20 mouse cellular contexts compared by ENCODE assay signal in genomic region chr2:139628731-139629130, GRCm38 (mm10). TPM values are rescaled to one million over a fixed set of nuclear protein-coding genes. Genes with fewer than 3 reads are reported as not detected.
DNase-seq lines count a peak whose midpoint lies in the region; ATAC-seq and TF ChIP-seq lines count a peak whose summit lies in the region.
"Had no signal": no experiment of that assay in that cellular context is flagged by ENCODE, and none has a peak within 500 bp of the region (broad histone marks: within the 10 kb centered on the region; RNA-seq: fewer than 3 reads in every experiment).

No protein-coding gene starts in this region.

- TF ChIP-seq EP300 in CH12.LX (IDR thresholded peaks at IDR 0.05; ENCODE audit: low read length): no peak

- no peak for DNase-seq in limb, embryonic 10.5 days (ENCODE audit: low spot score)
- no peak for DNase-seq in CH12.LX (ENCODE audit: extremely low read depth)
- no peak for DNase-seq in left cerebral cortex, adult 9 months (ENCODE audit: low spot score in 2 of 2)
- no peak for DNase-seq in heart, postnatal 10 days
- DNase-seq: adrenal gland, postnatal 14 days; cerebellum, adult 2 months; cerebellum, postnatal 10 days; embryo, embryonic 11 days; gastrocnemius, postnatal 14 days; heart, adult 2 months; heart, postnatal 36 days had no signal

- intact Hi-C loops in heart, postnatal 10 days (cut with DNase I): no loop called here

- no peak overlapping the region for H3K4me3 ChIP-seq in limb, embryonic 13.5 days
- no peak overlapping the region for H3K4me3 ChIP-seq in limb, embryonic 10.5 days
- H3K4me3 ChIP-seq in CH12.LX (replicated peaks in 1 of 3; ENCODE audit: low read depth in 2 of 3, low read length in 2 of 3, poor library complexity in 1 of 3) (peak overlapping the region in 1 of 3 experiments; percentile 41), myocyte (no peak overlapping the region)
- H3K4me3 ChIP-seq in bone marrow macrophage, adult 2 months (ENCODE audit: insufficient read depth, low read length): 0 out of 2 replicates have a peak overlapping the region, but pooled peaks have one; percentile 17
- H3K4me3 ChIP-seq: embryonic facial prominence, embryonic 15.5 days; erythroblast, embryonic 14.5 days; forebrain, embryonic 15.5 days; heart, adult 2 months; hindbrain, embryonic 15.5 days had no signal

- no peak for TF ChIP-seq CTCF in CH12.LX (conservative IDR thresholded peaks at IDR 0.05 in 1 of 2, IDR thresholded peaks at IDR 0.05 in 1 of 2; ENCODE audit: low read depth in 2 of 2, low read length in 2 of 2)
- no peak for TF ChIP-seq CTCF in bone marrow macrophage, adult 2 months (IDR thresholded peaks at IDR 0.05; ENCODE audit: low read depth, low read length)

- H3K9me3 ChIP-seq in limb, embryonic 13.5 days: no peaks in the 10 kb centered on the region
- no peaks in the 10 kb centered on the region for H3K9me3 ChIP-seq in limb, embryonic 10.5 days (replicated peaks)
- H3K9me3 ChIP-seq in CH12.LX (replicated peaks; ENCODE audit: low read length): no peaks in the 10 kb centered on the region
- H3K9me3 ChIP-seq: embryonic facial prominence, embryonic 15.5 days; forebrain, embryonic 15.5 days; hindbrain, embryonic 15.5 days had no signal

- no peak for TF ChIP-seq RAD21 in CH12.LX (IDR thresholded peaks at IDR 0.05; ENCODE audit: low read depth, low read length)

- H3ac ChIP-seq in myocyte (ENCODE audit: control insufficient read depth, insufficient read length): no peak overlapping the region

- TF ChIP-seq POLR2A in CH12.LX (IDR thresholded peaks at IDR 0.05; ENCODE audit: low read depth, low read length): no peak
- TF ChIP-seq POLR2A in bone marrow macrophage, adult 2 months (IDR thresholded peaks at IDR 0.05; ENCODE audit: borderline replicate concordance, low read depth, low read length): no peak
- no peak for TF ChIP-seq POLR2A in myocyte (IDR thresholded peaks at IDR 0.05; ENCODE audit: insufficient read length, low read depth)

- H3K79me2 ChIP-seq in CH12.LX (replicated peaks; ENCODE audit: control insufficient read depth, extremely low read depth, insufficient read depth, poor library complexity, severe bottlenecking) (no peaks in the 10 kb centered on the region), myocyte (ENCODE audit: control insufficient read depth, insufficient read depth) (no peaks in the 10 kb centered on the region)

- WGBS in limb, embryonic 13.5 days: 62% methylated on average over 4 of the region's 4 CpGs
- 82% methylated on average over 4 of the region's 4 CpGs for WGBS in limb, embryonic 10.5 days

- H3K27me3 ChIP-seq in limb, embryonic 13.5 days: no peaks in the 10 kb centered on the region
- H3K27me3 ChIP-seq in limb, embryonic 10.5 days (ENCODE audit: low read depth, poor library complexity, severe bottlenecking): no peaks in the 10 kb centered on the region
- H3K27me3 ChIP-seq in CH12.LX (replicated peaks) (no peaks in the 10 kb centered on the region), myocyte (ENCODE audit: control insufficient read depth, insufficient read depth, insufficient read length) (no peaks in the 10 kb centered on the region)
- H3K27me3 ChIP-seq: embryonic facial prominence, embryonic 15.5 days; forebrain, embryonic 15.5 days; hindbrain, embryonic 15.5 days had no signal

- ATAC-seq in limb, embryonic 13.5 days (ENCODE audit: low FRiP score, low read depth): no peak
- ATAC-seq: forebrain, embryonic 15.5 days; inflammation-experienced regulatory T-cells, adult 6 months had no signal

- no peak overlapping the region for H3K9ac ChIP-seq in limb, embryonic 13.5 days
- peak overlapping the region; percentile 66 for H3K9ac ChIP-seq in CH12.LX (ENCODE audit: insufficient read depth, low read depth)
- H3K9ac ChIP-seq: embryonic facial prominence, embryonic 15.5 days; forebrain, embryonic 15.5 days; hindbrain, embryonic 15.5 days had no signal

- H3K4me2 ChIP-seq in limb, embryonic 13.5 days (replicated peaks): peak overlapping the region; percentile 23; the same call in 1 of the 2 replicates
- H3K4me2 ChIP-seq in CH12.LX (ENCODE audit: insufficient read depth, low read depth, poor library complexity, severe bottlenecking): peak overlapping the region; percentile 88
- H3K4me2 ChIP-seq in myocyte (ENCODE audit: low read depth): peak overlapping the region; percentile 57
- H3K4me2 ChIP-seq: embryonic facial prominence, embryonic 15.5 days; forebrain, embryonic 15.5 days; heart, embryonic 11.5 days; hindbrain, embryonic 15.5 days had no signal

- dilution Hi-C loops in CH12.LX (cut with MboI; ENCODE audit: extremely low pct_ligation_motif_present, extremely low pct_unique_long_range_greater_than_20kb, low sequenced_read_pairs): no loop called here

- H3K27ac ChIP-seq in limb, embryonic 13.5 days: no peak overlapping the region
- no peak overlapping the region for H3K27ac ChIP-seq in limb, embryonic 10.5 days
- no peak overlapping the region for H3K27ac ChIP-seq in CH12.LX (ENCODE audit: insufficient read depth, low read depth)
- no peak overlapping the region for H3K27ac ChIP-seq in bone marrow macrophage, adult 2 months (ENCODE audit: insufficient read depth, low read depth, low read length)
- H3K27ac ChIP-seq: embryonic facial prominence, embryonic 15.5 days; forebrain, embryonic 15.5 days; heart, adult 2 months; hindbrain, embryonic 15.5 days had no signal

- no peaks in the 10 kb centered on the region for H3K4me1 ChIP-seq in limb, embryonic 13.5 days
- H3K4me1 ChIP-seq in limb, embryonic 10.5 days: peaks cover 11% of the 10 kb centered on the region; the same call in 1 of the 2 replicates
- peaks cover 0 to 6% of the 10 kb centered on the region in 2 experiments; a peak in 1 of 4 replicates for H3K4me1 ChIP-seq in CH12.LX (ENCODE audit: control insufficient read depth in 1 of 2, insufficient read depth in 2 of 2)
- H3K4me1 ChIP-seq in bone marrow macrophage, adult 2 months (ENCODE audit: control insufficient read depth, insufficient read depth, low read length): no peaks in the 10 kb centered on the region
- H3K4me1 ChIP-seq: embryonic facial prominence, embryonic 15.5 days; forebrain, embryonic 15.5 days; hindbrain, embryonic 15.5 days had no signal

- in situ Hi-C loops in CH12.LX (cut with MboI; ENCODE audit: low pct_ligation_motif_present, low pct_unique_long_range_greater_than_20kb, low sequenced_read_pairs): no loop called here

- no peaks in the 10 kb centered on the region for H3K36me3 ChIP-seq in limb, embryonic 13.5 days
- no peaks in the 10 kb centered on the region for H3K36me3 ChIP-seq in limb, embryonic 10.5 days
- no peaks in the 10 kb centered on the region for H3K36me3 ChIP-seq in CH12.LX (replicated peaks in 1 of 2; ENCODE audit: control insufficient read depth in 1 of 2, insufficient read depth in 1 of 2, low read length in 1 of 2)
- H3K36me3 ChIP-seq in myocyte (ENCODE audit: control insufficient read depth, insufficient read depth): no peaks in the 10 kb centered on the region
- H3K36me3 ChIP-seq: embryonic facial prominence, embryonic 15.5 days; forebrain, embryonic 15.5 days; hindbrain, embryonic 15.5 days had no signal

TF ChIP-seq in CH12.LX, 34 proteins besides CTCF, POLR2A, EP300 and RAD21:
- TF ChIP-seq MYC (IDR thresholded peaks at IDR 0.05; ENCODE audit: low read depth, low read length) (0 out of 2 replicates have a peak, but pooled peaks have one; percentile 41), MXI1 (IDR thresholded peaks at IDR 0.05; ENCODE audit: low read depth, low read length) (peak; percentile 43), ZKSCAN1 (IDR thresholded peaks at IDR 0.05; ENCODE audit: borderline replicate concordance, low read depth, low read length) (no peak), BHLHE40 (IDR thresholded peaks at IDR 0.05; ENCODE audit: low read depth, low read length) (peak; percentile 36; the same call in 1 of the 2 replicates), KAT2A (IDR thresholded peaks at IDR 0.05; ENCODE audit: insufficient replicate concordance, low read length) (no peak)

TF ChIP-seq in myocyte, 11 proteins besides CTCF, POLR2A, EP300 and RAD21:
- TF ChIP-seq USF1 (IDR thresholded peaks at IDR 0.05; ENCODE audit: low read depth) (no peak), MAX (IDR thresholded peaks at IDR 0.05; ENCODE audit: low read depth) (no peak), TCF3 (IDR thresholded peaks at IDR 0.05; ENCODE audit: insufficient read length, low read depth) (no peak), POLR2AphosphoS2 (IDR thresholded peaks at IDR 0.05; ENCODE audit: insufficient read length, low read depth) (no peak), CEBPB (IDR thresholded peaks at IDR 0.05; ENCODE audit: insufficient read depth, poor library complexity, severe bottlenecking) (no peak), REST (IDR thresholded peaks at IDR 0.05; ENCODE audit: insufficient read depth, insufficient read length) (no peak), MYOG (IDR thresholded peaks at IDR 0.05; ENCODE audit: control insufficient read depth in 1 of 3, insufficient read depth in 1 of 3, insufficient read length in 2 of 3, low read depth in 2 of 3) (no peak), TCF12 (IDR thresholded peaks at IDR 0.05; ENCODE audit: insufficient read depth, poor library complexity, severe bottlenecking) (no peak), MYOD1 (IDR thresholded peaks at IDR 0.05; ENCODE audit: control insufficient read depth in 1 of 3, insufficient read length in 2 of 3, low read depth in 2 of 3) (no peak), SRF (IDR thresholded peaks at IDR 0.05; ENCODE audit: control insufficient read depth, insufficient read length, low read depth) (no peak), E2F4 (IDR thresholded peaks at IDR 0.05; ENCODE audit: insufficient read depth) (no peak)

RNA-seq across cellular contexts. Expression of gene Ism1, which starts 49.2 kb away (rescaled TPM):
- polyA plus RNA-seq in limb, embryonic 13.5 days (2015; fragmentation: Nextera tagmentation; extraction: Ambion mirVana): 6.5 and 8.2 TPM in 2 replicates
- 2.4 and 3.2 TPM in 2 replicates for polyA plus RNA-seq in limb, embryonic 10.5 days (2016; fragmentation: Nextera tagmentation; extraction: Ambion mirVana)
- not detected in 2 replicates for total RNA-seq in CH12.LX (2012; rRNA removed)
- not detected in 2 replicates for total RNA-seq in CH12.LX (2014; rRNA removed)
- not detected in 2 replicates for polyA plus RNA-seq in CH12.LX (2012; ENCODE audit: insufficient read length, low read depth)
- polyA plus RNA-seq in bone marrow macrophage, adult 2 months (2012; ENCODE audit: insufficient read depth, insufficient read length, missing spikeins): not detected in 2 replicates
- polyA plus RNA-seq in myocyte (2012; fragmentation: generic; extraction: Trizol): not detected
- under 1 TPM; 0.64 to 0.98 TPM for total RNA-seq in heart, postnatal 10 days (2021)
- polyA plus RNA-seq: erythroblast, embryonic 14.5 days had no signal

Comparison
In these comparisons a context has a peak if more than half of its experiments do, and no peak if none do; other contexts are left out.
1. H3K4me2 ChIP-seq: peak in every context shown above with its lines; median percentile 88 in CH12.LX; 57 in myocyte; 23 in limb, embryonic 13.5 days.